Mouse (Mus musculus) splenic B cell, adult 2 months (primary cell): ENCODE measurements around the gene Fgf6.

Source experiments
- DNase-seq: peaks from one replicate; pipeline ENCODE4 v3.0.0-alpha.2; 2011; ENCODE audit warnings: low read depth, low spot score
- H3K27me3 ChIP-seq: 2 replicates; pipeline ENCODE4 v1.6.1; 2012; ENCODE audit warnings: mild to moderate bottlenecking, low read length, moderate library complexity, mixed read lengths; ENCODE audit not compliant: control insufficient read depth, poor library complexity, insufficient read depth, severe bottlenecking
- H3K36me3 ChIP-seq: 2 replicates; pipeline ENCODE4 v1.6.1; 2012; ENCODE audit warnings: mild to moderate bottlenecking, low read length, moderate library complexity, mixed read lengths; ENCODE audit not compliant: control insufficient read depth, poor library complexity, insufficient read depth, severe bottlenecking

The Fgf6 gene

GRCm38 (mm10) chr6:127044909-127045308 is 29.5 kb downstream of the Fgf6 start:
- H3K36me3 ChIP-seq, result no peaks in the 10 kb centered on the region
- no peak for DNase-seq
- no peaks in the 10 kb centered on the region for H3K27me3 ChIP-seq

DNA sequence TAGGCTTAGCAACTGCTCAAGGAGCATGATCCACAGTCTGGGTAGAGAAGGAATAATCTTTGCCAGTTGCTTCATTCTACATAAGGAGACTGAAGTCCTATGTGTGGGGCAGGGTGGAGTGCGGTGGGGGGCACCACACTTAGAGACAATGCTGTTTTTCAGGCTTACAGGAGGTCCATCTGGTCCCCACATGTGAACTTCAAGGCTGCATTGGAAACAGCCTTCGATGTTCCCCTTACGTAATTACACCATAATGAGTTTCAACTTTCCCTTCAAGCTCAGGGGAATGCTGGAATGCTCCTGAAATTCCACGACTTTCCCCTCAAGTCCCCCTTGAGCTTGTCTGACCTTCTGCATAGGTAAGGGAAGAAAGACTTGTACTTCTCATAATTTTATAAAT is 35.5 kb downstream of the Fgf6 start:
- no peak for DNase-seq
- H3K27me3 ChIP-seq, result no peaks in the 10 kb centered on the region
- no peaks in the 10 kb centered on the region for H3K36me3 ChIP-seq

- no peak for DNase-seq
- Histone ChIP-seq H3K36me3 (no peaks in the 10 kb centered on the region), H3K27me3 (no peaks in the 10 kb centered on the region)
Measured at GRCm38 (mm10) chr6:127056990-127057588, 41.7 kb downstream of the Fgf6 start.

DNA sequence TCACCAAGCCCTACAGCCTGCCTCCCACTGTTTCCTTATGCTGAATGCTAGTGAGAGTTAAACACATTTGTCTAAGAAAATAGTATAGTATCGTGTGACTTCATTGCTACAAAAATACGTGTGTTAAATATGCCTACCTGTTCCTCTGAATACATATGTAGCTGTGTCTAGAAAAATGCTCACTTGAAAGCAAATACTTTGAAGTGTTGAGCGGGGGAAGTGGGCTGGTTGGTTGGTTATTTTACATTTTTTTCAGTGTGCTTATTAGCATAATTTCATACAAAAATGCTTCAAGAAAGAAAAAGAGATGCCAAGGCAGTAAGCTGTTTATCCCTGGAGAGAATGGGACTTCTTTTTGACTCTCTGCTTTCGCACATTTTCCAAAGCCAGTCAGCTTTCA is 44.6 kb downstream of the Fgf6 start:
- Histone ChIP-seq H3K36me3 (no peaks in the 10 kb centered on the region), H3K27me3 (no peaks in the 10 kb centered on the region)
- no peak for DNase-seq

GRCm38 (mm10) chr6:127063915-127064314 is 48.5 kb downstream of the Fgf6 start:
- Histone ChIP-seq H3K27me3 (no peaks in the 10 kb centered on the region), H3K36me3 (no peaks in the 10 kb centered on the region)
- no peak for DNase-seq

- Histone ChIP-seq H3K36me3 (no peaks in the 10 kb centered on the region), H3K27me3 (no peaks in the 10 kb centered on the region)
- DNase-seq, result no peak
Measured at GRCm38 (mm10) chr6:127064815-127065214, 49.4 kb downstream of the Fgf6 start.

DNA sequence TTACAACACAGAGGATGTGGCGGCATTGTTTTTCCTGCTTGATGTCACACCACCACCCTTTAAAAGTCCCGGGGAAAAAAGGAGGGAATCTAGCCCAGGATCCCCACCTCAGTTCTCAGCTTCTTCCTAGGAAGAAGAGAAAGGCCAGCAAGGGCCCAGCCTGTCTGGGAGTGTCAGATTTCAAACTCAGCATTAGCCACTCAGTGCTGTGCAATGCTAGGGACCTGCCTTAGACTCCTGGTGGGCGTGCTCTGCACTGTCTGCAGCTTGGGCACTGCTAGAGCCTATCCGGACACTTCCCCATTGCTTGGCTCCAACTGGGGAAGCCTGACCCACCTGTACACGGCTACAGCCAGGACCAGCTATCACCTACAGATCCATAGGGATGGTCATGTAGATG is 57.4 kb downstream of the Fgf6 start, which contains the start of gene Fgf23:
Gene Fgf23, plus strand, starts transcription at position 86 of the 400 bp plus-strand sequence.
- no peaks in the 10 kb centered on the region for H3K27me3 ChIP-seq
- no peaks in the 10 kb centered on the region for H3K36me3 ChIP-seq
- DNase-seq, result no peak
